Mouse (Mus musculus): ENCODE data around the gene Olfr576.

Gene Olfr576

GRCm38 (mm10) chr7:102962360-102962759 is at the start of gene Olfr576:
TSS of gene Olfr576 (plus strand) at chr7:102962660.
- no peak for DNase-seq (ENCODE audit: low spot score in 2 of 2)

GRCm38 (mm10) chr7:102915261-102915660 is 47.2 kb upstream of the Olfr576 start:
- no peak for DNase-seq (ENCODE audit: low spot score in 2 of 2)

GRCm38 (mm10) chr7:102916405-102916804 is 46.1 kb upstream of the Olfr576 start:
- no peak for DNase-seq (ENCODE audit: low spot score in 2 of 2)

GRCm38 (mm10) chr7:102917032-102917875 is 45.2 kb upstream of the Olfr576 start, which contains the start of gene Olfr571:
TSS of gene Olfr571 (minus strand) at chr7:102917536.
- DNase-seq (ENCODE audit: low spot score in 2 of 2), result no peak

- no peak for DNase-seq (ENCODE audit: low spot score in 2 of 2)
Observed at GRCm38 (mm10) chr7:102919632-102920031, 42.8 kb upstream of the Olfr576 start.

GRCm38 (mm10) chr7:102924109-102924508 is 38.4 kb upstream of the Olfr576 start, which contains the start of gene Olfr572:
TSS of gene Olfr572 (plus strand) at chr7:102924409.
- no peak for DNase-seq (ENCODE audit: low spot score in 2 of 2)

GRCm38 (mm10) chr7:102927105-102927504 is 35.4 kb upstream of the Olfr576 start:
- DNase-seq (ENCODE audit: low spot score in 2 of 2), result no peak

GRCm38 (mm10) chr7:102942475-102942874 is 20.0 kb upstream of the Olfr576 start, which contains the start of gene Olfr573-ps1:
TSS of gene Olfr573-ps1 (minus strand) at chr7:102942575.
- no peak for DNase-seq (ENCODE audit: low spot score in 2 of 2)

GRCm38 (mm10) chr7:102943417-102943816 is 19.0 kb upstream of the Olfr576 start:
- DNase-seq (ENCODE audit: low spot score in 2 of 2), result no peak

- DNase-seq (ENCODE audit: low spot score in 2 of 2), result no peak
Observed at GRCm38 (mm10) chr7:102948167-102948566, 14.3 kb upstream of the Olfr576 start, which contains the start of gene Olfr574. TSS of gene Olfr574 (plus strand) at chr7:102948467.

GRCm38 (mm10) chr7:102950732-102951131 is 11.7 kb upstream of the Olfr576 start:
- DNase-seq (ENCODE audit: low spot score in 2 of 2), result no peak

GRCm38 (mm10) chr7:102958137-102958536 is 4.3 kb upstream of the Olfr576 start:
- no peak for DNase-seq (ENCODE audit: low spot score in 2 of 2)

GRCm38 (mm10) chr7:102958593-102958992 is 3.9 kb upstream of the Olfr576 start, which contains the start of gene Olfr575:
TSS of gene Olfr575 (minus strand) at chr7:102958775.
- no peak for DNase-seq (ENCODE audit: low spot score in 2 of 2)

GRCm38 (mm10) chr7:102974399-102974798 is 11.9 kb downstream of the Olfr576 start:
- DNase-seq (ENCODE audit: low spot score in 2 of 2), result no peak

GRCm38 (mm10) chr7:102975843-102976242 is 13.4 kb downstream of the Olfr576 start, which contains the start of gene Olfr577:
TSS of gene Olfr577 (minus strand) at chr7:102975943.
- no peak for DNase-seq (ENCODE audit: low spot score in 2 of 2)

- no peak for DNase-seq (ENCODE audit: low spot score in 2 of 2)
Observed at GRCm38 (mm10) chr7:102989224-102989623, 26.8 kb downstream of the Olfr576 start, which contains the start of gene Olfr578. TSS of gene Olfr578 (minus strand) at chr7:102989324.

Measured in frontal cortex, postnatal 25 days (tissue).